Mouse (Mus musculus) midbrain, embryonic 13.5 days (tissue): ENCODE measurements around the gene Atp6v1e1. TPM values are rescaled to one million over a fixed set of nuclear protein-coding genes. Genes with fewer than 3 reads are reported as not detected.
"Not testable (repeated sequence)": the region's sequence is repeated elsewhere in the genome, so short reads cannot be mapped to it uniquely, and the experiment has no call there.

Experiments used
- ATAC-seq: fragments of 200-750 bp; cut with Nextera tagmentation; 2 replicates; pipeline ENCODE4 v1.8.0; 2017; ENCODE audit warnings: mild to moderate bottlenecking, moderate TSS enrichment, moderate library complexity
- H3K27ac ChIP-seq: fragments of 300-500 bp; sonication (generic); 2 replicates; pipeline ENCODE4 v1.5.1; 2015; ENCODE audit warnings: inconsistent platforms, mild to moderate bottlenecking, moderate library complexity
- H3K27me3 ChIP-seq: fragments of 300-500 bp; sonication (generic); 2 replicates; pipeline ENCODE4 v1.6.1; 2015; ENCODE audit warnings: mild to moderate bottlenecking, inconsistent platforms
- H3K36me3 ChIP-seq: fragments of 300-500 bp; sonication (generic); 2 replicates; pipeline ENCODE4 v1.6.1; 2015; ENCODE audit warnings: mild to moderate bottlenecking, inconsistent platforms
- H3K4me1 ChIP-seq: fragments of 300-500 bp; sonication (generic); replicated peaks from 2 replicates; pipeline ENCODE4 v1.6.1; 2015; ENCODE audit warnings: inconsistent platforms
- H3K4me2 ChIP-seq: fragments of 300-500 bp; sonication (generic); replicated peaks from 2 replicates; pipeline ENCODE4 v1.6.1; 2015; ENCODE audit warnings: moderate library complexity, mild to moderate bottlenecking, inconsistent platforms
- H3K4me3 ChIP-seq: fragments of 300-500 bp; sonication (generic); replicated peaks from 2 replicates; pipeline ENCODE4 v1.5.1; 2015; ENCODE audit warnings: mild to moderate bottlenecking, inconsistent platforms
- H3K9ac ChIP-seq: fragments of 300-500 bp; sonication (generic); replicated peaks from 2 replicates; pipeline ENCODE4 v1.6.1; 2015; ENCODE audit warnings: mild to moderate bottlenecking, inconsistent platforms
- H3K9me3 ChIP-seq: fragments of 300-500 bp; sonication (generic); 2 replicates; pipeline ENCODE4 v1.6.1; 2016; ENCODE audit warnings: mild to moderate bottlenecking, inconsistent platforms
- WGBS: fragments of 180-500 bp; shearing (Covaris S2); methylation state at CpG from one replicate; pipeline ENCODE4 v1.1.7; 2015; 5-methylcytosine and 5-hydroxymethylcytosine counted together
- polyA plus RNA-seq: library from polyadenylated mRNA; unstranded; fragments of >200 nt; fragmentation: Nextera tagmentation; extraction: Ambion mirVana; gene quantifications from 2 replicates; pipeline ENCODE4 v1.2.1, GENCODE M21; 2015

Gene Atp6v1e1
- polyA plus RNA-seq, 1 experiment from 2014 or later, result 221 TPM

GRCm38 (mm10) chr6:120811999-120812398 is 10.6 kb downstream of the Atp6v1e1 start:
- H3K9me3 ChIP-seq, H3K9ac ChIP-seq, H3K4me3 ChIP-seq, ATAC-seq, H3K27ac ChIP-seq, H3K27me3 ChIP-seq, H3K4me1 ChIP-seq, H3K4me2 ChIP-seq: not testable (repeated sequence)
- H3K36me3 ChIP-seq, result peaks cover 47% of the 10 kb centered on the region
- 97% methylated on average over 9 of the region's 10 CpGs for WGBS

GRCm38 (mm10) chr6:120807738-120808081 is 14.9 kb downstream of the Atp6v1e1 start:
- Histone ChIP-seq H3K9ac (no peak overlapping the region), H3K36me3 (peaks cover 88% of the 10 kb centered on the region)
- 96% methylated on average over 4 of the region's 4 CpGs for WGBS

GRCm38 (mm10) chr6:120806999-120807737 is 15.4 kb downstream of the Atp6v1e1 start:
- no peak for ATAC-seq
- H3K27me3 ChIP-seq, result no peaks in the 10 kb centered on the region
- no peak overlapping the region for H3K4me3 ChIP-seq
- H3K4me2 ChIP-seq, result no peak overlapping the region
- no peaks in the 10 kb centered on the region for H3K4me1 ChIP-seq
- WGBS, result 92% methylated on average over 5 of the region's 5 CpGs
- H3K9ac ChIP-seq, result no peak overlapping the region
- H3K9me3 ChIP-seq, result no peaks in the 10 kb centered on the region
- peaks cover 93% of the 10 kb centered on the region for H3K36me3 ChIP-seq
- no peak overlapping the region for H3K27ac ChIP-seq

More at GRCm38 (mm10) chr6:120807738-120808081, 14.9 kb downstream of the Atp6v1e1 start:
- no peaks in the 10 kb centered on the region for H3K4me1 ChIP-seq
- H3K4me2 ChIP-seq, result no peak overlapping the region
- no peak for ATAC-seq
- H3K4me3 ChIP-seq, result no peak overlapping the region
- H3K27ac ChIP-seq, result no peak overlapping the region
- H3K27me3 ChIP-seq, result no peaks in the 10 kb centered on the region
- no peaks in the 10 kb centered on the region for H3K9me3 ChIP-seq

- Histone ChIP-seq H3K9ac (no peak overlapping the region), H3K9me3 (no peaks in the 10 kb centered on the region), H3K36me3 (peaks cover 96% of the 10 kb centered on the region), H3K4me3 (no peak overlapping the region), H3K4me1 (no peaks in the 10 kb centered on the region), H3K27me3 (no peaks in the 10 kb centered on the region), H3K4me2 (no peak overlapping the region), H3K27ac (no peak overlapping the region)
- WGBS, result 93% methylated on average over 4 of the region's 4 CpGs
- no peak for ATAC-seq
Measured at GRCm38 (mm10) chr6:120799581-120800041, 23.0 kb downstream of the Atp6v1e1 start.

- no peak for ATAC-seq
- Histone ChIP-seq H3K4me3 (no peak overlapping the region), H3K4me2 (no peak overlapping the region), H3K27me3 (no peaks in the 10 kb centered on the region), H3K9me3 (no peaks in the 10 kb centered on the region), H3K27ac (no peak overlapping the region), H3K36me3 (peaks cover 96% of the 10 kb centered on the region), H3K9ac (no peak overlapping the region), H3K4me1 (no peaks in the 10 kb centered on the region)
- WGBS, result 94% methylated on average over 4 of the region's 4 CpGs
Measured at GRCm38 (mm10) chr6:120798905-120799304, 23.7 kb downstream of the Atp6v1e1 start.

GRCm38 (mm10) chr6:120798019-120798418 is 24.6 kb downstream of the Atp6v1e1 start:
- ATAC-seq, result no peak
- H3K36me3 ChIP-seq, result peaks cover 96% of the 10 kb centered on the region
- WGBS, result 96% methylated on average over 7 of the region's 7 CpGs

GRCm38 (mm10) chr6:120796111-120796510 is 26.5 kb downstream of the Atp6v1e1 start:
- no peak overlapping the region for H3K9ac ChIP-seq
- H3K9me3 ChIP-seq, result no peaks in the 10 kb centered on the region
- no peak overlapping the region for H3K27ac ChIP-seq
- H3K27me3 ChIP-seq, result no peaks in the 10 kb centered on the region
- H3K4me3 ChIP-seq, result no peak overlapping the region
- H3K4me2 ChIP-seq, result no peak overlapping the region
- no peaks in the 10 kb centered on the region for H3K4me1 ChIP-seq
- 86% methylated on average over 2 of the region's 2 CpGs for WGBS
- no peak for ATAC-seq
- peaks cover 93% of the 10 kb centered on the region for H3K36me3 ChIP-seq

More at GRCm38 (mm10) chr6:120798019-120798418, 24.6 kb downstream of the Atp6v1e1 start:
- Histone ChIP-seq H3K9ac (no peak overlapping the region), H3K27ac (no peak overlapping the region), H3K4me2 (no peak overlapping the region), H3K27me3 (no peaks in the 10 kb centered on the region), H3K9me3 (no peaks in the 10 kb centered on the region), H3K4me1 (no peaks in the 10 kb centered on the region), H3K4me3 (no peak overlapping the region)

GRCm38 (mm10) chr6:120795422-120796086 is 27.0 kb downstream of the Atp6v1e1 start:
- peaks cover 88% of the 10 kb centered on the region for H3K36me3 ChIP-seq
- no peak overlapping the region for H3K9ac ChIP-seq
- no peak overlapping the region for H3K27ac ChIP-seq
- no peak overlapping the region for H3K4me3 ChIP-seq
- no peaks in the 10 kb centered on the region for H3K9me3 ChIP-seq
- H3K4me2 ChIP-seq, result no peak overlapping the region
- ATAC-seq, result no peak
- no peaks in the 10 kb centered on the region for H3K27me3 ChIP-seq
- 79% methylated on average over 5 of the region's 5 CpGs for WGBS
- no peaks in the 10 kb centered on the region for H3K4me1 ChIP-seq

GRCm38 (mm10) chr6:120792947-120793346 is 29.6 kb downstream of the Atp6v1e1 start:
- H3K4me1 ChIP-seq, result no peaks in the 10 kb centered on the region
- H3K27me3 ChIP-seq, result no peaks in the 10 kb centered on the region
- no peak overlapping the region for H3K9ac ChIP-seq
- 85% methylated on average over 8 of the region's 8 CpGs for WGBS
- no peak overlapping the region for H3K4me2 ChIP-seq
- peaks cover 64% of the 10 kb centered on the region for H3K36me3 ChIP-seq
- H3K9me3 ChIP-seq, result no peaks in the 10 kb centered on the region
- no peak overlapping the region for H3K27ac ChIP-seq
- ATAC-seq, result no peak
- no peak overlapping the region for H3K4me3 ChIP-seq

- WGBS, result 70% methylated on average over 5 of the region's 5 CpGs
- no peak overlapping the region for H3K9ac ChIP-seq
- no peaks in the 10 kb centered on the region for H3K27me3 ChIP-seq
- H3K27ac ChIP-seq, result no peak overlapping the region
- no peak overlapping the region for H3K4me2 ChIP-seq
- peaks cover 42% of the 10 kb centered on the region for H3K36me3 ChIP-seq
- peaks cover under 1% of the 10 kb centered on the region; the same call in 1 of the 2 replicates for H3K4me1 ChIP-seq
- H3K4me3 ChIP-seq, result no peak overlapping the region
- ATAC-seq, result no peak
- H3K9me3 ChIP-seq, result no peaks in the 10 kb centered on the region
Measured at GRCm38 (mm10) chr6:120790717-120791116, 31.9 kb downstream of the Atp6v1e1 start.

- H3K9ac ChIP-seq, result no peak overlapping the region
Measured at GRCm38 (mm10) chr6:120790153-120790552, 32.4 kb downstream of the Atp6v1e1 start.

GRCm38 (mm10) chr6:120788904-120789303 is 33.7 kb downstream of the Atp6v1e1 start:
- Histone ChIP-seq H3K4me3 (no peak overlapping the region), H3K4me2 (no peak overlapping the region), H3K9ac (no peak overlapping the region), H3K4me1 (peaks cover 10% of the 10 kb centered on the region), H3K9me3 (no peaks in the 10 kb centered on the region), H3K36me3 (peaks cover 24% of the 10 kb centered on the region), H3K27ac (no peak overlapping the region), H3K27me3 (no peaks in the 10 kb centered on the region)
- no peak for ATAC-seq

More at GRCm38 (mm10) chr6:120790153-120790552, 32.4 kb downstream of the Atp6v1e1 start:
- no peaks in the 10 kb centered on the region for H3K9me3 ChIP-seq
- no peak overlapping the region for H3K4me3 ChIP-seq
- ATAC-seq, result 0 out of 2 replicates have a peak, but pooled peaks have one; percentile 22
- H3K27me3 ChIP-seq, result no peaks in the 10 kb centered on the region
- peaks cover 4% of the 10 kb centered on the region; the same call in 1 of the 2 replicates for H3K4me1 ChIP-seq
- 90% methylated on average over 10 of the region's 11 CpGs for WGBS
- H3K4me2 ChIP-seq, result no peak overlapping the region
- peaks cover 37% of the 10 kb centered on the region for H3K36me3 ChIP-seq
- H3K27ac ChIP-seq, result no peak overlapping the region
